Mouse (Mus musculus): ENCODE results near the gene Tspan12. TPM values are rescaled to one million over a fixed set of nuclear protein-coding genes. Genes with fewer than 3 reads are reported as not detected.

Gene Tspan12
- total RNA-seq, 1 experiment, result 2.5 TPM

GRCm38 (mm10) chr6:21818107-21818807, 34.1 kb downstream of the Tspan12 start:
- no peak for DNase-seq (ENCODE audit: low read depth, low spot score)
- H3K4me3 ChIP-seq (ENCODE audit: insufficient read depth in 1 of 2, low read depth in 1 of 2, low read length in 2 of 2, poor library complexity in 1 of 2, severe bottlenecking in 1 of 2), result no peak overlapping the region
- H3K9ac ChIP-seq (ENCODE audit: insufficient read depth, low read depth, low read length, poor library complexity, severe bottlenecking), result no peak overlapping the region
- H3K9me3 ChIP-seq (ENCODE audit: control insufficient read depth, insufficient read depth, low read depth, low read length), result no peaks in the 10 kb centered on the region
- H3K36me3 ChIP-seq (ENCODE audit: control insufficient read depth, insufficient read depth, low read length, poor library complexity, severe bottlenecking), result no peaks in the 10 kb centered on the region
- no peak for TF ChIP-seq ZC3H11A (IDR thresholded peaks at IDR 0.05; ENCODE audit: borderline replicate concordance, low read depth, low read length)
- no peak for TF ChIP-seq CHD2 (IDR thresholded peaks at IDR 0.05; ENCODE audit: low read depth, low read length)
- TF ChIP-seq MAFK (IDR thresholded peaks at IDR 0.05; ENCODE audit: insufficient read depth, low read depth, low read length), result no peak
- TF ChIP-seq ZNF384 (IDR thresholded peaks at IDR 0.05; ENCODE audit: low read depth, low read length), result no peak
- no peak for TF ChIP-seq HCFC1 (IDR thresholded peaks at IDR 0.05; ENCODE audit: borderline replicate concordance, insufficient read depth, low read length)
- no peak overlapping the region for H3K27ac ChIP-seq (ENCODE audit: insufficient read depth, low read depth, low read length, poor library complexity, severe bottlenecking)
- in situ Hi-C loops (cut with MboI; ENCODE audit: low sequenced_read_pairs in 2 of 2, unreplicated experiment in 2 of 2), result no loop called here
- H3K4me1 ChIP-seq (ENCODE audit: control insufficient read depth in 2 of 2, insufficient read depth in 2 of 2, low read length in 2 of 2, poor library complexity in 1 of 2), result no peaks in the 10 kb centered on the region

DNA sequence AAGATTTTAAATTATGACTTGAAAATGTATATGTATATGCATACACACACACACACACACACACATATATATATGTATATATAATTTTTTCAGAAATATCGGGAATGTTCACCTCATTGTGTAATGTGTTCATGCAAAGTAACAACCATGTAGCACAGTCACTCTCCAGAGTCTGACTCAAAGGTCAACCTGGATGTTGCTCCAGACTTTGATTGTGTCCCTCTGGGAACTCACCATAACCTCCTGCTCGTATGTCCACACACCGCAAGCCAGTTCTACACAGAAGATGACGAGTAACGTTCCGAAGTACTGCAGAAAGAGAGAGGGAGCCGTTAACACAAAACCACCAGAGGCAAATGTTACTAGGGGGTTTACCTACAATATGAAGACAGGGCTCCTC, 46.3 kb downstream of the Tspan12 start:
- DNase-seq (ENCODE audit: low read depth, low spot score), result no peak
- no peaks in the 10 kb centered on the region for H3K9me3 ChIP-seq (ENCODE audit: control insufficient read depth, insufficient read depth, low read depth, low read length)
- H3K4me3 ChIP-seq (ENCODE audit: insufficient read depth in 1 of 2, low read depth in 1 of 2, low read length in 2 of 2, poor library complexity in 1 of 2, severe bottlenecking in 1 of 2), result no peak overlapping the region
- TF ChIP-seq ZC3H11A (IDR thresholded peaks at IDR 0.05; ENCODE audit: borderline replicate concordance, low read depth, low read length) (no peak), CHD2 (IDR thresholded peaks at IDR 0.05; ENCODE audit: low read depth, low read length) (no peak), ZNF384 (IDR thresholded peaks at IDR 0.05; ENCODE audit: low read depth, low read length) (no peak), HCFC1 (IDR thresholded peaks at IDR 0.05; ENCODE audit: borderline replicate concordance, insufficient read depth, low read length) (no peak), MAFK (IDR thresholded peaks at IDR 0.05; ENCODE audit: insufficient read depth, low read depth, low read length) (no peak)
- no peak overlapping the region for H3K27ac ChIP-seq (ENCODE audit: insufficient read depth, low read depth, low read length, poor library complexity, severe bottlenecking)
- no peak overlapping the region for H3K9ac ChIP-seq (ENCODE audit: insufficient read depth, low read depth, low read length, poor library complexity, severe bottlenecking)
- H3K4me1 ChIP-seq (ENCODE audit: control insufficient read depth in 2 of 2, insufficient read depth in 2 of 2, low read length in 2 of 2, poor library complexity in 1 of 2), result peaks cover 0 to 4% of the 10 kb centered on the region in 2 experiments; a peak in 1 of 4 replicates
- no peaks in the 10 kb centered on the region for H3K36me3 ChIP-seq (ENCODE audit: control insufficient read depth, insufficient read depth, low read length, poor library complexity, severe bottlenecking)
- in situ Hi-C loops (cut with MboI; ENCODE audit: low sequenced_read_pairs in 2 of 2, unreplicated experiment in 2 of 2), result no loop called here

- in situ Hi-C loops (cut with MboI; ENCODE audit: low sequenced_read_pairs in 2 of 2, unreplicated experiment in 2 of 2), result no loop called here
- no peaks in the 10 kb centered on the region for H3K9me3 ChIP-seq (ENCODE audit: control insufficient read depth, insufficient read depth, low read depth, low read length)
- peaks cover 0 to 4% of the 10 kb centered on the region in 2 experiments; a peak in 1 of 4 replicates for H3K4me1 ChIP-seq (ENCODE audit: control insufficient read depth in 2 of 2, insufficient read depth in 2 of 2, low read length in 2 of 2, poor library complexity in 1 of 2)
- no peaks in the 10 kb centered on the region for H3K36me3 ChIP-seq (ENCODE audit: control insufficient read depth, insufficient read depth, low read length, poor library complexity, severe bottlenecking)
- no peak overlapping the region for H3K27ac ChIP-seq (ENCODE audit: insufficient read depth, low read depth, low read length, poor library complexity, severe bottlenecking)
- H3K9ac ChIP-seq (ENCODE audit: insufficient read depth, low read depth, low read length, poor library complexity, severe bottlenecking), result no peak overlapping the region
- H3K4me3 ChIP-seq (ENCODE audit: insufficient read depth in 1 of 2, low read depth in 1 of 2, low read length in 2 of 2, poor library complexity in 1 of 2, severe bottlenecking in 1 of 2), result no peak overlapping the region
- TF ChIP-seq ZNF384 (IDR thresholded peaks at IDR 0.05; ENCODE audit: low read depth, low read length) (no peak), MAFK (IDR thresholded peaks at IDR 0.05; ENCODE audit: insufficient read depth, low read depth, low read length) (no peak), ZC3H11A (IDR thresholded peaks at IDR 0.05; ENCODE audit: borderline replicate concordance, low read depth, low read length) (no peak), HCFC1 (IDR thresholded peaks at IDR 0.05; ENCODE audit: borderline replicate concordance, insufficient read depth, low read length) (no peak), CHD2 (IDR thresholded peaks at IDR 0.05; ENCODE audit: low read depth, low read length) (no peak)
- peak; percentile 19 for DNase-seq (ENCODE audit: low read depth, low spot score)
Measured at GRCm38 (mm10) chr6:21805013-21805570, 47.2 kb downstream of the Tspan12 start.

DNA sequence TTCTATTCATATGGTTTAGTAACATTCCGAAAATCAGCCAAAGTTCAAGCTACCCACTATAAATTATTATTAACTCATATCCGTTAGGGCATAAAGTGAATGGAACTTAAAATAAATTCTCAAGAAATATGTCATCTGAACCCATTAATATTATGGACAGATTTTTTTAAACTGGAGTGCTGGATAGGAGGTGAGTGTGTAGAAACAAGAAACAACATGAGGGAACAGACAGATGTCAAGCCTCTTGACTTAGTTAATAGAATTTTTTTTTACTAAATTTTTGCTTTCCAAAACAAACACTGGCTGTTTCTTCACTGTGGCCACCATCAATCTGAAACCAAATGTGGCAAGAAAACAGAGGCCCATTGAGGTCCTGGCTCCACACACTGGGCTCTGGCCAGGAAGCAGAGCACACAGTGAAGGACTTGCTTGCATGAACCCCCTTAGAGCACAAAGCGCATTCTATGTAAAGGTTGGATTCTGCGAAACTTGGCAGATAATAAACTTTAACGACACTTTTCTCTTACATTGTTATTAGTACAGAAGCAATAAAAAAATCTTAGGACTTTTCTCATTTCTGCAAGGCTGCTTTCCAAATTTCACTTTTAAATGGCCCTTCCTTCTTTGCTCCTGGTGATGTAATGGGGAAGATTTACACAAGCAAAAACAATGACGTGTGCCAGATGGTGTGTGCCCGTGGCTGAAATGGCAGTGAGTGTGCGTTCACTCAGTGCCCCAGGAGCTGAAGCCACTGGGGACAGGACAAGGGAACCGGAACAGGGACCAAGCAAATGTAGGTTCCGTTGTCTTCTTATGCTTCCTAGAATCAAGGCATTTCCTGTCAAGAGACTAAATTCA, 48.6 kb downstream of the Tspan12 start:
- Histone ChIP-seq H3K9ac (ENCODE audit: insufficient read depth, low read depth, low read length, poor library complexity, severe bottlenecking) (no peak overlapping the region), H3K36me3 (ENCODE audit: control insufficient read depth, insufficient read depth, low read length, poor library complexity, severe bottlenecking) (no peaks in the 10 kb centered on the region), H3K4me1 (ENCODE audit: control insufficient read depth in 2 of 2, insufficient read depth in 2 of 2, low read length in 2 of 2, poor library complexity in 1 of 2) (peaks cover 0 to 4% of the 10 kb centered on the region in 2 experiments; a peak in 1 of 4 replicates), H3K4me3 (ENCODE audit: insufficient read depth in 1 of 2, low read depth in 1 of 2, low read length in 2 of 2, poor library complexity in 1 of 2, severe bottlenecking in 1 of 2) (no peak overlapping the region), H3K9me3 (ENCODE audit: control insufficient read depth, insufficient read depth, low read depth, low read length) (no peaks in the 10 kb centered on the region), H3K27ac (ENCODE audit: insufficient read depth, low read depth, low read length, poor library complexity, severe bottlenecking) (no peak overlapping the region)
- in situ Hi-C loops (cut with MboI; ENCODE audit: low sequenced_read_pairs in 2 of 2, unreplicated experiment in 2 of 2), result no loop called here
- no peak for DNase-seq (ENCODE audit: low read depth, low spot score)
- TF ChIP-seq ZC3H11A (IDR thresholded peaks at IDR 0.05; ENCODE audit: borderline replicate concordance, low read depth, low read length), result no peak
